Mouse (Mus musculus) bone marrow, adult 2 months (tissue): ENCODE results near the gene Tipin.
A peak's percentile ranks its signal among the peaks of the same experiment; 100 is the strongest.

Source experiments
- CTCF ChIP-seq: fragments of 200-500 bp; IDR thresholded peaks from 2 replicates; pipeline ENCODE4 v1.5.1; 2011; ENCODE audit warnings: low read length, control low read depth; ENCODE audit not compliant: control insufficient read depth, insufficient read depth
- POLR2A ChIP-seq: fragments of 200-500 bp; IDR thresholded peaks from 2 replicates; pipeline ENCODE4 v1.6.1; 2011; ENCODE audit warnings: low read depth, mild to moderate bottlenecking, control low read depth, low read length, borderline replicate concordance; ENCODE audit not compliant: control insufficient read depth

DNA sequence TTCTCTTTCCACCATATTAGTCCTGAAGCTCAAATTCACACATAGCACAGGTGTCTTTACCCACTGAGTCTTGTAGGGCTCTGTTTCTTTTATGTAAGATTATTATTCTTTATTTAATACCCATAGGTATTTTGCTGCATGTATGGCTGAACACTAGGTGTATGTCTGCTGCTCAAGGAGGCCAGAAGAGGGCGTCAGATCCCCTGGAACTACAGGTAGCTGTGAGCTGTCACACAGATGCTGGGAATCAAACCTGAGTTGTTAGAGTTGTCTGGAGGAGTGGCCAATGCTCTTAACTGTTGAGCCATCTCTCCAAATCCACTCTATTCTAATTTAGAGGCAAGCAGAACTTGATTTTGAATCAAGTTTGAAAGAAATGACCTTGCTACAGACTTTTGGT, 30.7 kb downstream of the Tipin start:
- TF ChIP-seq CTCF (peak; percentile 20; the same call in 1 of the 2 replicates), POLR2A (no peak)
